Mouse (Mus musculus): ENCODE results near the gene Ell.

DNA sequence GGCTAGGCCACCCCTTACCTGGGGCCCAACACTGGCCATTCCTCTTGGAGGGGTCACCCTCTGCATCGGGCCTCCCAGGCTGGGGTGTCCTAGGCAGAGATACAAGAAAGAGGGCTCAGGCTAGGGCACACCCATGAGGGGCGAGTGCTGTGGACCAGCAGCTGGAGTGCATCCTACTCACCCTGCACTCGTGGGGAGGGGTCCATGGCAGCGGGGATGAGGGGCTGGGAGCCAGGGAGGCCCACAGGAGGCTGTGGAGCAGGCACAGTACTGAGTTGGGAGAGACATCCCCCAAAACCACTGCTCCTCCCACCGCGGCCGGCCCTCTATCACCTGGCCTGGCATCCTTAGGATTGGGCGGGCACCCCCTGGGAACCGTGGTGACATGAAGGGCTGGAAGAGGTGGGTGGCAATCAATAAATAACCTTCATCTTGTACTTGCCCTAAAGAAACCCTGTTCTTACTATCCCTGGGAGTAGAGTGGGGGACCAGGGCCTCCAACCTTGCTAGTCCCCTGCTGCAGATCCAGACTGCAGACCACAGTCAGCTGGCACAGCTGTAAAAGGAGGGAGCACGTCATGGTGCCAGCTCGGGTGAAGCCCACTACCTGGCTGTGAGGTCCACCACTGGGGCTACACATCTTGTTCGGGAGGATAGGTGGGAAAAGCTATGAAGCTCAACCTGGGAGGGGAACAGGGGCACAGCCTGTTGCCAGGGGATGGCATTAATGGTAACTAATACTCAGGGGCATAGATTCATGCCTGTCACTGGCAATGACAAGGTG lies 60.4 kb downstream of the Ell start:
- no peak for TF ChIP-seq CTCF (IDR thresholded peaks at IDR 0.05; ENCODE audit: control insufficient read depth, insufficient read depth, low read length)
- TF ChIP-seq POLR2A (IDR thresholded peaks at IDR 0.05; ENCODE audit: borderline replicate concordance, control insufficient read depth, low read depth, low read length): no peak

Measured in bone marrow, adult 2 months (tissue).